Mouse (Mus musculus): ENCODE measurements around the gene Kcnf1. TPM values are rescaled to one million over a fixed set of nuclear protein-coding genes. Genes with fewer than 3 reads are reported as not detected.

Kcnf1 gene
- total RNA-seq (2021): under 1 TPM; 0.33 to 0.51 TPM
- long read RNA-seq, experiment 1: 0 reads
- long read RNA-seq, experiment 2: 0 reads

DNA sequence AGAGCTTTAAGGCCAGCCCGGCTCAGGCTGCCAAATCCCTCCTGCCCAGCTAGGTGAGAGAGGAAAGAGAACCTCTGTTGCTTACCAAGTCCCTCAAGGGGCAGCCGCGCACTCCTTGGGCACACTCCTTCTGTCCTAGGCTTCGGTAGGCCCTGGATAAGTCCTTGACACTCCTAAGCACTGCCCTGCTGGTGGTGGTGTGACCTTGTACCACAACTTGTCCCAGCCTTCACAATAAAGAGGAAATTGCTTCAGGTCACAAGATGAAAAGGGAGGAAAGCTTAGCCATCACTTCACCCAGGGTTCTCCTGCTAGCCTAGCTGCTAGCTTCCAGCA, at the start of gene Kcnf1:
Kcnf1 (minus strand) TSS at position 132 of the 336 bp plus-strand sequence.
- no peak for DNase-seq (ENCODE audit: low spot score in 2 of 2)

DNA sequence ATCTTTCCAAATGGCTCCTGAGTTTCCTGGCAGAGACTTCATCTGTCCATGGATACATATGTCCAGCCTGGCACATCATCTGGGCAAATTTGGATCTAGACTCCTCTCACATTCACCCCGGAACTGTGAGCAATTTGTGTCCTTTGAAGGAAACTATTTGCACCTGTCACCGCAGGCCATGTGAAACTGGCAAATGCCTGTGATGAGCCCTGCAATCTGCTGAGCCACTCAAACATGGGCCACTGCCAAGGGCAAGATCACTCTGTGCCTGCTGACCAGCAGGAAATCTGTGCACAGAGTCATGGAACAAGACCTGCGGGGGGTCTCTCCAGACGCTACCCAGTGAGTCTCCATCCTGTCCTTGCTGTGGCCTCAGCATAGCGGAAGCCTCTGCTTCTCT, 48.3 kb upstream of the Kcnf1 start:
- peak in 1 of 2 experiments; percentile 27 for DNase-seq (ENCODE audit: low spot score in 2 of 2)

DNA sequence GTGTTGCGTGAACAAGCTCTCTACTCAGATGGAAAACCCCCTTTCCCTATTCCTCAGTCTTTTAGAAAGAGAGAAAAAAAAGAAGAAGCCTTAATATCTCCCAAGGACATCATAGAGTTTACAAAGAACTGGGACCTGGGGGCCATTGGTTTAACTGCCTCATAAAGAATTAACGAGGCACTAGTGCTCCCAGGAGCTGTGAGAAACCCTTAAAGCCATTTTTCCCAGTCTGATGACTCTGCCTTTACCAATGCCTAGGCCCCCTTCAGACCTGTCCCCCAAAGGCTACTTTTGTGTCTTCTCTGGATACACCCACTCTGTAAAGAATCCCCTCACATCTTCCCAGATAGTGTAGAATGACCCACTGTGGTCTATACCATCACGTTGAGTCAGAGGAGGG, 46.4 kb upstream of the Kcnf1 start:
- no peak for DNase-seq (ENCODE audit: low spot score in 2 of 2)

DNA sequence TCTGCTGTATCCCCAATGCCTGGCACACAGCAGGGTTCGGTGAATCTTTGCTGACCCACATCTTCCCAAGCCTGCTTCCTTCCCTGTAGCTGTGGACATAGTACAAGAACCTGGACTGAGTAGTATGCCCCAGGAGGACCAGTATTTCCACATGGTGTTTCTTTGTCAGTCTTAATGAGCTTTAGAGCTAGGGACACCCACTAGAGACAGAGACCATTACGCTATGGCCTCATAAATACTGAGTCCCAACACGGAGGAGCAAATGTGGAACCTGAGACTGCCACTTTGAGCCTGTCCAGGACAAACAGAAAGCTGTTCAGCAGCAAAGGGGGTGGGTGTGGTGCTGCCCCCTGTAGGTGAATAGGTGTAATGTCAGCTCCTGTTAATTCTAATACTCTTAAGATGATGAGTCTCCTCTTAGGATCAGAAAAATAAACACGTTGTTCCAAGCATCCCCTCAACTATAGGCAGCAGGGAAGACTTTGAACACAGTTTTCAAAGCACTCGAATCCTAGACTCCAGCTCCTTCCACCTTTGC, 45.3 kb upstream of the Kcnf1 start:
- no peak for DNase-seq (ENCODE audit: low spot score in 2 of 2)

DNA sequence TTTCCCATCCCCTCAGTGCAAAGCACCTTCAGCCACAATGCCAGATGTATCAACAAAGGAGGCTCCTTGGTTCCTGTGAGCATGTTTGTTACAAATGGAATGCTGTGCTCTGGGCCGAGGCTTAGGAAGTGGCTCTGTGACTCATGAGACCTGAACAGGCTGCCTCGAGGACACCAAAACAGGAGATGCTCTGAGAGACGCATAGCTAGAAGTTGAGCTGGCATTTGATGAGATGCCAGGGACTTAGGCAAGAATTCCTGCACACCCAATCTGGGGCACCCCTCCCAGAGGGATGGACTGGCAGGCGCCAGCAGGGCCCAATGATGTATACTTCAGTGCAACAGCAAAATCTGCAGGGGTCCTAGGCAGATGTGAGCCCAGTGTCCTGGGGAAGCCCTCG, 43.9 kb upstream of the Kcnf1 start:
- peak; percentile 31 to 51 for DNase-seq (ENCODE audit: low spot score in 2 of 2)

DNA sequence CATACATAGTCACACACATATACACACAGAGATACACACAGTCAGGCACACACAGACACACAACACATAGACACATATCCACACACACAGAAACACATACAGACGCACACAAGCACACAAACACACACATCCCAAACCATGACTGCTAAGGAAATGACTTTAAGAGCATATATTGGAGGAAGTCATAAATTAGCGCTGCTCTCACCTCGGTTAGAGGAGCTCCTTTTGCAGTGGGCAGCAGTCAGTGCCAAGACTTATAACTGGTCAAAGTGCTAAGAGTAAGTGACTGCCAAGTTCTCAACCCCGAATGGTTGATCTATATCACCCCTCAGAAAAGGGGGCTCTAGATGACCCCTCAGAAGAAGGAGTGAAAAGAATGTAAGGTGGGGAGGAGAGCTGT, 42.4 kb upstream of the Kcnf1 start:
- no peak for DNase-seq (ENCODE audit: low spot score in 2 of 2)

DNA sequence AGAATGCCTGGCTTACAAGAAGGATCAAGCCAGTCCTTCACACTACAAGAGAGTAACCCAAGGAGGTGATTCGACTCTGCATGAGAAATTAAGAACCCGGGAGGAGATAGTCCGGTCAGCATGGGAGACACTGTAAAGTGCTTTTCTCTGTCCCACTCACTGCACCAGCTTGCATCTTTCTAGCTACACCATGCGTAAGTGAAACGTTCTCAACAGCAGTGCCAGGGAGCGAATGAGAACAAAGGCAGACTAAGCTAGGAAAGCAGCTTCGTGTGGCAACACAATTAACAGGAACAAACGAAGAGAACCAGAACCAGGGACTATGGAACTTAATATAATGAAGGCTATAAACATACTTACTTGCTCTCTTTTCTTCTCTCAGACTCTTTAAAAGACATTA, 41.7 kb upstream of the Kcnf1 start:
- no peak for DNase-seq (ENCODE audit: low spot score in 2 of 2)

DNA sequence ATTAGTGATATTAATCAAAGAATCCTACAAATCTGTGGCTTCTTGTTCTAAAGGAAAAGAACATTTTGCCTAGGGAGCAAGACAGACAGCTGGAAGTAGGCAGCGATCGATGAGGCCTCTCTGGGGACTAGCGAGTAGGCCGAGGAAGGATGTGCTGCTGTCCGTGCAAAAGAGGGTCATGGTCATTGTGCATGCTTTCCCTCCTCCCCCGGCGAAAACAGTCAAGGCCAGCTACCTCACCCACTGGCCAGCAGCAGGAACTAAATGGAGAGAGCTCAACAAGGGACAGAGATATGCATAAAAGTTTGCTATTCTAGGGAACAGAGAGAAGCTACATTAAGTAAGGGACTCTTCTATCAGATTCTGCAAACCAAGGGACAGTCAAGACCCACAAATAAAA, 39.1 kb upstream of the Kcnf1 start:
- peak in 1 of 2 experiments; percentile 47 for DNase-seq (ENCODE audit: low spot score in 2 of 2)

DNA sequence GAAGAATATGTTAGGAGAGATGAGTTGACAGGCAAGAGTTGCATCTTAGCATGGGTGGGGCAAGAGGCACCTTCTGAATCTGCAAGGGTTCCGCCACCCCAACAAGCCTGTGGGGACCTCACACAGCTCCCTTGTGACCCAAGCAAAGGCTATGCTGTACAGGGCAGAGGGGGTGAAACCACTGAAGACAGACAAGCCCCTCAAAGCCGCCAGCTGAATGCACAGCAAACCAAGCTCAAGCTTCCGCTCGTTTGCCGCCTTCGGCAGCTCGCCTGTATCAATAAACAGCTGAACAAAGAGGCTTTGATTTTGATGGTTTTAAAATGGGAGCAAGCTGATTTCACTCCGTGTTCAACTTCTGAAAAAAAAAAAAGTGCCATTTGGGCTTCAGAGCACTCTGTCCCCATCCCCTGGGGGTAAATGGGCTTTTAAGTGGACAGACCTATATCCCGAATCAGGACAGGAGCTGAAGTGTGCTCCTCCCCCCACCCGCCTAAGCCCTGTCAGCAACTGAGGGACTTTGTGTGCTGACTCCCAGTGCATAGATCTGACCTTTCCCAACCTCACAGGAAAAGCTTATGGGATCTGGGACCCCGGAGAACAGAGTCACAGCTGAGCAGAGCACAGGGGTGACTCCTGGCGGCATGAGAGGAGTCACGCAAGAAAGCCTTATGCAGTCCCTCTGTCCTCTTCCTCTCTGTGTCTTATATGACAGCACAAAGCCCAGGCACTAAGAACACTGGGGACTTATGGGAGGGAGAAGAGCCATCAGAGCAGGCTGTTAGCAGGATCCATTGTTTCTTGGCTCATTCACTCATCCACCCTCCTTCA, 26.0 kb upstream of the Kcnf1 start:
- DNase-seq (ENCODE audit: low spot score in 2 of 2): no peak

DNA sequence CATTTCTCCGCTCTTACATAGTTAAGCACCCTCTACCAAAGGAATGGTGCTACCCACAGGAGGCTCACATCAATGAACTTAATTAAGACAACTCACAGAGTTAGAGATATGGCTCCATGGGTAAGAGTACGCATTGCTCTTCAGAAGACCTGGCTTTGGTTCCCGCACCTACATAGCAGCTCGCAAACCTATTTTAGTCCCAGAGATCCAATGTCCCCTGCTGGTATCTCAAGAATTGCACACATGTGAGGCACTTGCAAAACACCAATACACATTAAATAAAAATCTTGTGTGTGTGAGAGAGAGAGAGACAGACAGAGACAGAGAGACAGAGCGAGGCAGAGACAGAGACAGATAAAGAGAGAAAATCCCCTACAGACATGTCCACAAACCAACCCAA, 21.9 kb upstream of the Kcnf1 start:
- DNase-seq (ENCODE audit: low spot score in 2 of 2): no peak

DNA sequence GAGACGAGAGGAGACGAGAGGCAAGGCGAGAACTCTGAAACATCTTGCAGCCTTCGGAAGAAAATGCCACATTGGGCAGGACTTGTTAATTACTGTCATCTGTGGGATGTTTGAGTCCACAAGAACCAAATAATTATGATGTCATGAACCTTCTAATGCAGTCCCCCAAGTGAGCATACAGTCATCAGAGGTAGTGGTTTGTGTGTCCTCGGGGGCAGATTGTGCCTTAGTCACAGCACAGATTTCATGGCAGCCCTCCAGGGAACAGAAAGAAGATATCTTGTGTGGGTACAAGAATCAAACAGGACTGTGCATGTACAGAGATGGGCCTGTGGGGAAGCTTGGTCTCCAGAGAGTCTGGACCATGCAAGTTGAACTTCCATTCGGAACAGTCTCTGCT, 17.5 kb upstream of the Kcnf1 start:
- DNase-seq (ENCODE audit: low spot score in 2 of 2): no peak

DNA sequence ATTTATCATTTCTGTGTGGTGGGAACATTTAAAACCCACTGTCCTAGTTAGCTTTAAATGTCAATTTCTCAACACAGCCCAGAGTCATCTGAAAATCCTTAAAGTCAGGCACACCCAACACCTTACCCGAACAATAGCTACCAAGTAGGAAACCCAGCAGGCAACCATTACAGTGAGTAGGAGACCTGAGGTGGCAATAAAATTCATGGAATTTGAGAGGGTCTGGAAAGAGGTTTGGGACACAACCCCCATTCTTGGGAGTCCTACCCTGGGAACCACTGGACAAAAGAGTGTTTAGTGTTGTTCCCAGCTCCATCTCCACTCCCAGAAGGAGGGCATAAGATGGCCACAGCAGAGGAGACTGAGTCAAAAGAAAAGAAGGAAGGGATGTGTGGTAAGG, 16.6 kb upstream of the Kcnf1 start:
- DNase-seq (ENCODE audit: low spot score in 2 of 2): no peak

DNA sequence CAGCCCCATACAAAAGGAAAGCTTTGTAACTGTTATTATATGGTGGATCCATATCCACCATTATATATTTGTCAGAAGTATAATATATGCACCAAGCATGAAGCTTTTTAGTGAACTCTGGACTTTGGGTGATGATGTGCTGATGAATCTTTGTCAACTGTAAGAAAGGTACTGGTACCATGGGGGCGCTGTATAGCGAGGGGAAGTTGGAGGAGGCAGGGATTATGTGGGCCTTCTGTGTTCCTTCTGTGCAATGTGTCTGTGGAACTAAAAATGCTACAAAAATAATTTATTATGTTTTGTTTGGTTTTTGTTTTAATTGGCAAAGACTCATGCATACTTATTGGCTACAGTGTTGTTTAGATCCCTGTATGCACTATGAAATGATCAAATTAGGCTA, 16.2 kb upstream of the Kcnf1 start:
- DNase-seq (ENCODE audit: low spot score in 2 of 2): no peak

DNA sequence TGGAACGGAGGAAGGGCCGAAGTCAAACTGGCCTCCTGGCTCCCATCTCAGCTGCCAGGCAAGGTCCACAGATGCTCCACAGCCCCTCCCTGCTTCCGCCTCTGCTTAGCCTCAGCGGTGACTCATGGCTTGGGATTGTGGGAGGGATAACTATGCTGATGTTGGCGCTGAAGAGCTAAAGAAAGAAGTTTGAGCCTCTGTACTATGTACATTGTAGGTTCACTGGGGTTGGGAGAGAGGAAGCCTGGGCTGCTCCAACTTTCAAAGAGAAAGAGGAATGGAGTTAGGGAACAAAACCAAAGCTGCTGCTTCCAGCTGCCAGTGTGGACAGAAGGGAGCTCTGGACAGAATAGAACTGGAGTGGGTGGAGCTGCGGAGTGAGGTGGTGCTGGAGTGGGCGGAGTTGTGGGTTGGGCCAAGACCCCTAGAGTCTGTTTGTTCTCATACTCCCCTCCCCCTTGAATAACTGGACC, 7.7 kb upstream of the Kcnf1 start:
- DNase-seq (ENCODE audit: low spot score in 2 of 2): peak; percentile 46 to 52

DNA sequence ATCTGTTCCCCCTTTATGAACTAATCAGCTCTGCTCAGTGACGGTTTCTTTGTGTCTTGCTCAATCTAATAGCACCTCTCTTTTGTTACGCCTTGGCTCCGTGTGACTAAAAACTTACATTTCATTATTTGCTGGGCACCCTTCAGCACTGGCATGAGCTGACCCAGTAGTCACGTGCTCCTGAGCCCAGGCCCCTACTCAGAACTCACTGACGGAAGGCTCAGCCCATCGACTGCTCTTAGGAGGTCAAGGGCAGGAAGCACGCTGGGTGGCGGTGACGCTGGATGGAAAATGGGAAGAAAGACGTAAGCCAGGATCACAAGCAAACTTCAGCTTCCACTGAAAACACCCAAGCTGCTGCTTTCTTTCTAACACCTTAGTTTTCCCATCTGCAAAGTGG, 7.1 kb upstream of the Kcnf1 start:
- DNase-seq (ENCODE audit: low spot score in 2 of 2): no peak

DNA sequence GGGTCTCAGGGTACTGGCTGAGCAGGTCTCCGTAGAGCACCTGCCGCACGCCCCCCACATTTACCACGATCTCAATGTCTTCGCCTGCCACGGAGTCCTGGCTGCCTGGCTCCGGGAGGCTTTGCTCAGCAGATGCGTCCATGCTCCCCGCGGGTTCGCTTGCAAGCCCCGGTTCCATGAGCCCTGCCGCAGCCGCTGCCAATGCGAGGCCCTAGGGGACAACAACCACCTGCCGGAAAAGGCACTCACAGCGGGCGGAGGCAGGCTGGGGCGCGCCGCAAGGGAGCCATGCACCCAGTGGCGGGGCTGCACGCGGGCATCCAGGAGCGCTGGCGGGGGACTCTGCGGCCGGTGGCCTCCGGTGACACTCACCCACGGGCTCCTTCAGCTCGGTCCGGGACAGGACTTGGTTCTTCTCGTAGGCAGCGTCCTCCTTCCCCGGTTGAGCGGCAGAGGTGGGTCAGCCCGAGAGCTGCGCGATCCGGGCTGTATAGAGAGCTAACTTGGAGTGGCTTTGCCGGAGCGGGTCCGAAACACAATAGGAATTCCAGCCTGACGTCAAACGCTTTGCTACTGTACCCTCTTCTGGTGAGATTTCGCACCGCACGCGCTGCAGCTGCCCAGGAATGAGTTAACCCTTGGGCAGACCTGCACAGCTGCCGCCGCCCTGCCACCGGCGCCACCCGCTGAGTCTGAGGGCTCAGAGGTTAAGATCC, 489 bp downstream of the Kcnf1 start:
- peak; percentile 28 to 33 for DNase-seq (ENCODE audit: low spot score in 2 of 2)

DNA sequence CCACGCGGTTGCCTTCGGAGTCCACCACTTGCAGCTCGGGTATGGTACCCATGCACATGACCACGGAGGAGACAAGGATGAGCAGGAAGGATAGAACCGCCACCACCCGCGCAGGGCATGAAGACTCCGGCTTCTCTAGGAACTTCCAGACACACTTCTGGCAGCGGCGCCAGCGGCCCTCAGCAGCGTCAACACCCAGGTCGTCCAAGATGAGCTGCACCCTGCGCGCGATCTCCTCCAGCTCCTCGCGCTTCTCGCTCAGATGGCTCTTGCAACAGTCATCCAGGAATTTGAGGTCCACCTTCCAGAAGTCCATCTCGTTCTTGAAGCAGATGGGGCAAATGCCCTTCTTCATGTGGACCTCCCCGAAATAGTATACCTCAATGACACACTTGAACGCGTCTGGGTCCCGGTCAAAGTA, 1.1 kb downstream of the Kcnf1 start:
- DNase-seq (ENCODE audit: low spot score in 2 of 2): peak in 1 of 2 experiments; percentile 4

DNA sequence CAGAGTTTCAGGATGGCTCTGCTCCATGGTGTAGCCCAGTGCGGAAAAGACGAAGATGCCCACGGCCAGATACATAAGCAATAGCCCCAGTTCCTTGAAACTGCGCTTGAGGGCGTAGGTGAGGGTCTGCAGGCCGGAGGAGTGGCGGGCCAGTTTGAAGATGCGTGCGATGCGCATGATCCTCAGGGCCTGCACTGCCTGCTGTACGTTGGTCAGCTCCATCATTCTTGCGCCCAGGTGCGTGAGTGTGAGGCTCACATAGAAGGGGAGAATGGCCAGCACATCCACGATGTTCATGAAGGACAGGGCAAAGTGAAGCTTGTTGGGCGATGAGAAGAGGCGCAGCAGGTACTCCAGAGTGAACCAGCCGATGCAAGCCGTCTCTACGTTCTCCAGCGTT, 1.6 kb downstream of the Kcnf1 start:
- DNase-seq (ENCODE audit: low spot score in 2 of 2): no peak

DNA sequence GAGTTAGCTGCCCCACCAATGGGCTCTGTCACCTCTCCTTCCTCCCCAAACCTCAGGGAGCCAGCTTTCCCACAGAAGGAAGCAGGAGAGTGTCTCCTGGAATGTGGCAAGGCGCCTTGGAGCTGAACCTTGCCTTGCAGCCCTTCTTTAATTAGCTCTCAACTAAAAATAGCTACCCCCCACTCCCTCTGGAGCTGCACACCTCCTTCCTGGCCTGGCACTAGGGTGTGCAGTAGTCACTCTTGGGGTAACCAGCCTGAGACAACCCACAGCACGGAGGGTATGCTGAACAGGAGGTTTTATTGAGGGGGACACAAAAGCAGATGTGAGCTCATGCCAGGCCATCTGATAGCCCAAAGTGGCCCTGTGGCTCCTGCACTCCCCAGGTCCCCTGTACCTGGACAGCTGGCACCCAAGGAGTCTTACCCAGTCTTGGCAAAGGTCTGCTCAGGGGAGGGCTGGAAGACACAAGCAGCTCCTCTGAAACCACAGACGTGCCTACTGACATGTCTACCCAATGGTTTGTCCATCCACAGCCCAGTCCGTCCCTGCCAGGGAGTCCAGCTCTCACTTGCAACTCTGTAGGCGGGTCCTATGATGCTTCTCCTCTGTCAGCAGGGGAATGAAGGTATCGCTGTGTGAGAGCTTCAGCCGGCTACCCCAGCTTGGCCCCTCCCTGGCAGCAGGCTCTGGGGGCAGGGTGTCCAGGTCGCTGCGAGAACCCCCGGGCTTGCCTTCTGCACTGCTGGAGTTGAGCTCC, 2.4 kb downstream of the Kcnf1 start:
- no peak for DNase-seq (ENCODE audit: low spot score in 2 of 2)

DNA sequence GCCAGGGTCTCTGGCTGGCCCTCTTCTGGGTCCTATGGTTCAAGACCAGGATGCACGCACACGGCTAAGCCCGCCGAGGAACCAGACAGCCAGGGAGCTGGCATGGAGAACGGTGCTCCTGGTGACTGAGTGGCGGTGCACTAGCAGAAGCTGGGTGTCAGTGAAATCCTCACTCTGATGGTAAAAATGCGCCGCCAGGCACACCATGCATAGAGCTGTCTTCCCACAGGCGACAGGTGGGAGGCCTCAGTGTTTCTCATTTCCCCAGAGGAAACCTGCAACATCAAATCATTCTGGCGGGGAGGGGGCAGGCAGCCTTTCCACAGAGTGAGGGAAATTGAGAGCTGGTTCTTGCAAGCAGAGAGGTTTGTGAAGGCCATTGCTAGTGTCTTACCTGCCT, 6.3 kb downstream of the Kcnf1 start:
- DNase-seq (ENCODE audit: low spot score in 2 of 2): no peak

DNA sequence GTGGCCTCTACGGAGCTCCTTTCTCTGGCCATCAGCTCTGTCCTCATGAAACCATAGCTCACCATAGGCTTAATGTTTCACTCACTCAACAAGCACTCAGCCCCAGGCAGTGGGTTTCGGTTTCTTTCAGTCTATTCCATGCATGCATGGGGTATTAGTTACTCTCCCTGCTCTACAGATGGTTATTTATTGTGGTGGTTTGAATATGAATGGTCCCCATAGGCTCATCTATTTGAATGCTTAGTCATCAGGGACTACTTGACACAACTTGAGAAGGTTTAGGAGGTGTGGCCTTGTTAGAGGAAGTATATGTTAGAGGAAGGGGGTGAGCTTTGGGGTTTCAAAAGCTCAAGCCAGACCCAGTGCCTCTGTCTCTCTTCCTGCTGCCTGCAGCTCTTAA, 10.6 kb downstream of the Kcnf1 start:
- no peak for DNase-seq (ENCODE audit: low spot score in 2 of 2)

DNA sequence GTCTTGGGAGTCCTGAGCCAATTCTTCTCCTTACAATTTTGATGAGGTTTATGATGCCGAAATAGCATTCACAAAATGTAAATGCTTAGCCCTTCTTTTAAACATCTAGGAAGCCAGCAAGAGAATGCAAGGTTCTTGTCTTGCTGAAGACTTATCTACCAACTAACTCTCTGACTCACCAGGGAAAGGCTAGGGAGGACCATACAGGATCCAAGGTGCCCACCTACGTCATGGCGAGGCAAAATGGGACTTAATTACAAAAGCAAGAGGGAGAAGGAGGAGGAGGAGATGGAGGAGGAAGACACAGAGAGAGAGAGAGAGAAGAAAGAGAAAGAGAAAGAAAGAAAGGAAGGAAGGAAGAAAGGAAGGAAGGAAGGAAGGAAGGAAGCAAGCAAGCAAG, 12.7 kb downstream of the Kcnf1 start:
- no peak for DNase-seq (ENCODE audit: low spot score in 2 of 2)
